Mouse (Mus musculus) neural tube, embryonic 10.5 days (tissue): ENCODE measurements at regions not wholly inside any gene's neighbourhood (a gene's known extent, or its start where the extent isn't known, plus 50 kb on each side); places are given as distances from the start of the nearest gene placed in this dataset.
A peak's percentile ranks its signal among the peaks of the same experiment; 100 is the strongest.

Experiments used
- DNase-seq: peaks from one replicate; pipeline ENCODE4 v3.0.0-alpha.2; 2017; ENCODE audit warnings: low spot score; ENCODE audit errors: extremely low spot score

DNA sequence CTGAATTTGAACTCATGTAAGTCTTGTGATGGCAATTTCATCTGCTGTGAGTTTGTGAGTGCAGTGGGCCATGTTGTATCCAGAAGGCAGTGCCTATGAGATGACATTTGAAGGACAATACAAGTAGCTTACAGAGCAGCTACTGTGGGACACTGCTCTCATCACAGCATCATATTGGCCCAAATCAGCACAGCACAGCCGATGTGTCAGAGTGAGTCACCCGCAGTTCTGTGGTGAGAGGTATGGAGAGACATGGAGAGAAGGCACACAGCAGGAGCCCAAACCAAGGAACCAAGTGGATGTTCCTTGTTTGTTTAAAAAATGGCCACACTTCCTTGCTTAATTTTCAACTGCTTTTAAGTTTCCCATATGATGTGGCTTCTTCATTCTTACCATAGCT, 617.3 kb downstream of the Tmem132b start:
- no peak for DNase-seq

DNA sequence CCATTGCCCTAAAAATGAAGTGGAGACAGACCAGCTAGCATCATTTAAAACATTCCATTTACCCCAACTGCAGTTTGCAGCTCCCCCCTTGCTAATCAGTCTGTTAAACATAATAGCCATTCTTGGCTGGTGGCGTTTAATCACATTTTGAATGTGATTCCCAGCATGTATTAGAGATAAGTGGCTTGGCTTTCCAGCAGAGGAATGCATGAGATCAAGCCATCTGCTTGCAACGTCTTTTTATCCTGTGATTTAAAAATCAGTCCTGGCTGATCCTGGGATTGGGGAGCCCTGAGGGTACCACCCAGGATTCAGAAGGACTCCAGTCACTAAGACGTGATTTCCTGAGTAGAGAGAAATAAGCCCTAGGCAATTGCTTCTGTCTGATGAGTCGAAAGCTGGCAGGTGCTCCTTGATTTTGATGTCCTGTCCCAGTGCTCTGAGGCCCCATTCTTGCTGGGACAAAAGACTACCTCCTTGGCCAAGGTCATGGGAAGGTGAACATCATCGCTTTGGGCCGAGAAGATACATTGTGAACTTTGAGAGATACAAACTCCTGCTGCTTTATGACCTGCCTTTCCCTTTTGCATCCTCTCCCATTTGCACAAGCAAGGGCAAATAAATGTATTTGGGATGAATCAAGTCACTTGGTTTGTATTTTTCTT, 623.8 kb downstream of the Tmem132b start:
- no peak for DNase-seq

DNA sequence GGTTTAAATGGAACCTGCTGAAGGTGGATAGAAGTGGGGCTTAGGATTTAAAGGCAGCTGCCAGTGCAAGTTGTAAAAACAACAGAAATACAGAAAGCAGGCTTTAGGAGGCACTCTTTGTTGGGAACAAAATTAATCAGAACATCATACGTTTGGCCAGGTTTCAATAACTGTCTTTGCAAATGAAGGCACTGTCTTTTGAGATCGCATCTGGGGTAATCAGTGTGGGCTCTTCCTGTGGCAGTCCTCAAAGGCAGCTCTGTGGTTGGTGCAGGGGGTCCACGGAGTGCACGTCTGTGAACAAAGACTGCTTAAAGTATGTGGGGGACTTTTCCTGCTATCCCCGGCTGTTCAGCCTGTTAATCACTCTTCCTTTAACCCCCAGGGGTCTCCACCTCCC, 654.5 kb downstream of the Tmem132b start:
- DNase-seq = no peak

DNA sequence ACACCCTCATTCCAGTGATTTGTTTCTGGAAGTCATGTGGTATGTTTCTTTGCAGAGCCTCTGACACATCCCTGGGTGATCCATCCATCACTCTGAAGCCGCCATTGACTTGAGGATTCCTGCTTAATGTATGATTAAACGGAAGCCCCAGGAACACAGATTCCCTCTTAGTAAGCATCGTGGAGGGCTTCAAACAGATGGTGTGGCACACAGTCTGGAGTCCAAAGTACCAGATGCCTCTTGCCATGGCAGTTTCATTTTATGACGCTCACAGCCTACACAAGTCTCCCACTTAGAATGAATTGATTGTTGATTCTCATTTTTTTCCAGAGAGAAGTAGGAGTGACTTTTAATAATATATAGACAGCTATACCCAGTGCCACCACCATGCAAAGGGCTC, 668.3 kb downstream of the Tmem132b start:
- DNase-seq = no peak

DNA sequence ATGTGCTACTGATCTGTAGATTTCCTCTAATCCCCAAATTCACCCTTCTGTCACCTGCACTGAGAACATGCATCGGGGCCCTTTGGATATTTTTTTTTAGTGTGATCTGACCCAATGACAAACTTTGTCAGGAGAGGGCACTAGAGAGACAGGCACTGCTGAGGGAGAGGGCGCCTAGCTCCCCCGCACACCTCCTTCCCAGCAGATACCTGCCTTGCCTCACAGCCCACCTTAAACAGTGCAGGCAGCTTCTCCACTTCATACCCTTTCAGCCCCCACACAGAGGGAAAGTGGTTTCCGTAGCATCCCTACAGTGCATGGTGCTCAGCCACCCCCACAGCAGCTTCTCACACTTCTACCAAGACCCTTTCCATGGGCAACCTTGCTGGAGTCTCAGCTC, 670.0 kb downstream of the Tmem132b start:
- peak; percentile 34 for DNase-seq

DNA sequence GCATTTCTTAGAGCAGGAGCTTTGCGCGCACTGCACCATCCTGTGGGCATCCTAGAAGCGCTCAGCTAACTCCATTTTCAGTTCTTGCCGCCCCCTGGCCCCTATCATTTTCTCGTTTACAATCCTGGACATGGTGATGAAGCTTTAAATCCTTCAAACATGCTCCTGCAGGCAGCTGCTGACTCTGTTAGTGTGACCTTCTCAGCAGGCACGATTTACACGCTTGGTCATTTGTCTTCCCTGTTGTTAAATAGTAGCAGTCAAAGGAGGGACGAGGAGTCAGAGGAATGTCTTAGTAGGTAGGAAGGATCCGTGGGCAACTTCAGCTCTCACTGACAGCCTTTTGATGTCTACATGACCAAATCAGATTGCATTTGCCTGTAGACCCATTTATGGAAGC, 670.4 kb downstream of the Tmem132b start:
- DNase-seq = peak; percentile 32

DNA sequence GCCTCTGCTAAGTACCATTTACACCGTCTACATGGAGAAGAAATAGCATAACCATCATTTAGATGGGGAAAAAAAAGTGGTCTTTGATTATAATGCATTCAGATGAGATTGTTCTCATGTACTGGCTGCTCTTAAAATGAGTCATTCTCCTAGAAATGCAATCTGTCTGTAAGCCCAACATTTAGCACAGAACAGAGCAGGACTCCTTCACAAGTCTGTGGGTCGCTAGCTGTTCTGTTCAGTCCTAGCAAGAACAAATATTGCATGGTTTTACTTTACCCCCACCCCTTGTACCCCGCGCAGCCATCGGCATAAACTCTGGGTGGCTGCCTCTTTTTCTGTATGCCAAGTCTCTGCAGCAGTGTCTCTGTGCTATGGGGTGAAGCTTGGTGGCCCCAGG, 685.4 kb downstream of the Tmem132b start:
- no peak for DNase-seq

DNA sequence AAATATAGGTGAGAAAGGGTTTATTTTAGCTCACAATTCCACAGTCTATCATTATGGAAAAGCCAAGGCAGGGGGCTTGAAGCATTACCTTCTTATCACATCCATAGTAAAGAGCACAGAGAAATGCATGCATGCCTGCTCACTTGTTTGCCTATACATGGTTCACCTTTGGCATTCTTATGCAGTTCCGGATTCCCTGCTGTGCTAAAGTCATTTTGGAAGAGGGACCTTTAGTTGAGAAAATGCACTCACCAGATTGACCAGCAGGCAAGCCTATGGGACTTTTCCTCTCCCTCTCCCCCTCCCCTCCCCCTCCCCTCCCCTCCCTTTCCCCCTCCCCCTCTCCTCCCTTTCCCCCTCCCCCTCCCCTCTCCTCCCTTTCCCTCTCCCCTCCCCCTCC, 686.2 kb downstream of the Tmem132b start:
- DNase-seq = no peak

DNA sequence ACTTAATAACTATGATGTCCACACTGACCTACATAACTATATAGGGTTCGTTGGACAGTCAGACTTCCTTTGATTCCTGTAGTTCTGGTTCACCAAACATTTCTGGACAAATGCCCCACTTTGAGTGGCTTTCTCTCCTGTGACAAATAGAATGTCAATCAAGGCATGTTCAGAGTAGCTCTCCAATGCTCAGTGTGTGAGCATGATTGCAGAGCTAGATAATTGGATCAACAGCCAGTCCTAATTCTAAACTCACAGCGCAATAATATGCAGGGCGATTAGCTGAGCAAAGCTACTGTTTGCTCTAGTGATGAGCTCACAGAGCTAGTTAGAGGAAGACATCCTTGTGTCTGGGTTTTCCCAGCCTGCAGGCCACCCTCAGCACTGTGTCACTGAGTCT, 692.1 kb downstream of the Tmem132b start:
- no peak for DNase-seq

DNA sequence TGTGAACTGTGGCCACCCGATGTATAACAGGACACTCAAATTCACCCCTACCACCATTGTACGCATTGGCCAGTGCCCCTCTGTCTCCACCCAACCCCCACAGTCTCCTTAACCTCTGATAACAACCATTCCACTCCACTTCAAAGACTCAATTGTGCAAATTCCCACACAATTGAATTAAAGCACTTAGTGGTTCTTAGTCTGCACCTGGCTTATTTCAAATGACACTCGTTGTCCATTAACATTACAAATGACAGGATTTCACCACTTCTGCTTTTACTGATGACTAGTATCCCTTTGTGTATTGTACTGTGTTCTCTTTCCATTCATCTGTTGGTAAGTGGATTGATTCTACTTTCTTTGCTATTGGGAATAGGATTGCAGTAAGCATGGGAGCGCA, 699.2 kb downstream of the Tmem132b start:
- no peak for DNase-seq

DNA sequence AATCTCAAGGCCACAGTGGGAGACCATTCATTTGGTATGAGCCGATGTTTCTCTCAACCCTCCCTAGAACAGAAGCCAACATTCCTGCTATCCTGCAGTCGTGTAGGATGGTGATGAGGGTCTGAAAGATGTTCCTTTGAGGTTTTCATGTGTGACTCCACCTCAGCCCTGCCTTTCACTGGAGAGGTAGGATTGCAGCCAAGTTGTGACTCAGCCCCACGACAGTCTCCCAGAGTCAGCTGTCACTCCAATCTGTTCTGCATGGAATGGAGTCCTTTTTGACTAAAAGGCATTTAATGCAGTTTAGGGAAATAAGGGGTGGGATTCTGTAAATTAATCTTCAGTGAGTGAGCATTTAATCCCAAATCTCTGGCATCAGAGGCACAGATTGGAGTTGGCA, 706.5 kb downstream of the Tmem132b start:
- DNase-seq = no peak

DNA sequence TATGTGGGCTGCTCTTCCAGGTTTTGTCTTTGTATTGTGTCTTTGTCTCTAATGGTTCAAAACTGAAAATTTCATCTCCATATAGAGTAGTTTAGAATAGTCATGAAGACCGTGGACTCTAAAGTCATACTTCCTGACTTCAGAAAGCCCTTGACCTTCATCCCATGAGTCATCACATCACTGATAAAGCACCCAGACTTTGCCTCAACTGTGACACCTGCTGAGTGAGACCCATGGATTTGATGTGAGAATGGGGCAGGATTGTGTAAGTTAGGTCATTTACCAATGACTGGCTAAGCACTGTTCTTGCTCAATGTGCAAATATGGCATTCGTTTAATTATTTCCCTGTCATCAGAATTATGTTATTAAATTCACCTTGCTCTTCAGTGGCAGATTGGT, 714.2 kb downstream of the Tmem132b start:
- DNase-seq = no peak

DNA sequence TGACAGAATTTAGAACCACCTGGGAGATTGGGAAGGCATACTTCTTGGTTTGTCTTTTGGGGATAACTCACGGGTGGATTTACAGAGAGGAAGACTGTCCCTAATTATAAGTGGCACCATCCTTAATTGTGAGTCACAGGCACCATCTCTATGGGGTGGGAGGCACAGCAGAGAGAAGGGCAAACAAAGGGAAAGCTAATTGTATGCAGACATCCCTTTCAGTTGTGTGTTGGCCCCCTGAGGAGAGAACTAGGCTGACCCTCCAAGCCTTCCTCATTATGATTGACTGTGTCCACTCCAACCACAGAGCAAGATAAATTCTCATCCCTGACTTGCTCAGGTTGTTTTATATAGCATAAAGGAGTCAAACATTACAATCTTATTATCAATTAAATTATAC, 718.8 kb downstream of the Tmem132b start:
- DNase-seq = no peak

DNA sequence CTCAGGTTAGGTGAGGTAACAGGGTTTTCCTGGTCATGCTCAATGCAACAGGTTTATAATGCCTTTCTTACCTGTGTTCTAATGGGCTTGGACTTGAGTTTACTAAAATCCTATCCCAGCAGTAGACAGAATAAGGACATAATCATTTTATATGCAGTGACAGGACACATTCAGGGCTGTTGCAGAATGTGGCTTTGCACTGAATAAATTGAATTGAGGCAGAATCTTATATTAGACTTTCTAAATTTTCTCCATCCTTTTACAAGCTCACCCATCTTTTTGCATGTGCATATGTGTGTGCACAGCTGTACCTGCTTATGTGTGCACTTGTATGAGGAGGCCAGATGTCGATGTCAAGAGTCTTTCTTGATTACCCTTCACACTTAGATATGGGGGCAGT, 723.1 kb downstream of the Tmem132b start:
- DNase-seq = no peak

DNA sequence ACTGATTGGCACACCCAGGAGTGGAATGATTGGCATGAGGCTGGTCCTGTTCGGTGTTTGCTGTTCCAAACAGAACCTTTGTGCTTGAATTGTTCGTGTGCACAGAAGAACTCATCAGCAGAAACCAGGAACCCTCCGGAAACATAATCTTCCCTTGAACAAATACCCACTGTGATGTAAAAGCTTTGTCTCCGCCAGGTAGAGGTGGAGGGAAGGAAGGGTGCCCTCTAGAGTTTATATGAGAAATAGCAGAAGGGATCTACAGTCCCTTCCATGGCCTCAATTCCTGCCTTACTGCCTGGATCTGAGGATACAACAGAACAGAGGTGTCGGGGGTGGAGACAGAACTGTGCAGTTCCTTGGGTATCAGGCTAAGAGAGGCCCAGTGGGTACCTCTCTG, 726.3 kb downstream of the Tmem132b start:
- DNase-seq = no peak

DNA sequence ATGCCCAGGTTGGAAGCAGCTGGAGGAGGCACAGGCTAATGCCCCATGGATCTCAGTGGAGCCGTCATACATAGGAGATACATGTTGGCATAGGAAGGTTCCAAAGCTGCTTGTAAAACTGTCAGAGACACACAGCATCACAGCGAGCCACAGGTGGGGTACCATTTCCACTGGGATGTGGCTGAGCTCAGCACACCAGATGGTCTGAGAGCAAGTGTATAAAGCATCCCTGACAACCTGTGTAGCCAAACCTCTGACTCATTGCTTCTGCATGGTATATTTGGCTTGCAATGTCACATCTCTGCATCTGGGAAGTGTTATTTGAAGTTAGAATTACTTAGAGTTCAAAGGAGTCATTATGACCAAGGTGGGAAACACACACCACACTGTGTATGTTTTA, 734.9 kb downstream of the Tmem132b start:
- no peak for DNase-seq

DNA sequence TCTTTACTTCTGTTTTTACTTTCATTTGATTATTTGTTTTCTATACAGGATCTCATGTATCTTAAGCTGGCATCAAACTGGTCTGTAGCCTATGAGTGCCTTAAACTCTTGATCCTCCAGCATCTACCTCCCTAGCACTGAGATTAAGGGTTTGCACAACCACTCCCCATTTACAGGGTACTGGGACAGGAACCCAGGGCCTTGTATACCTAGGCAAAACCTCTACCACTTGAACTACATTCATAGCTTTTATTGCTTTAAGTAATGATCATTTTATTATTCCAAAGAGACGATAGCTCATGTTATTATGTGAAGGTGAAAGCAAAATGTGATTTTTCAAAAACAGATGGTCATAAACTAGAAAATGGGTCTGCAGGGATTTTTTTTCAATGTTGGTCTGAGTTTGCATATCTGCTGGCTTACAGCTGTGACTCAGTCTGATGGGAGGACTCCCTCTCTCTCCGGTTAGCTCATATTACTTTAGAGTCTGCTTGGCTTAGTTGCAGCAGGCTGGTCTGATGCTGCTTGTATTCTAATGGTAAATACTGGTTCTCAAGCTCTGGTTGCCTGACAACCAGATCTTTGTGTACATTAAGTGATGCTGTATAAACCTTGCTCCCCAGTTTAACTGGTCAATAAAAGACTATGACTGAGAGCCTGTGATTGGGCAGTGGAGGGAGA, 735.5 kb downstream of the Tmem132b start:
- DNase-seq = no peak

DNA sequence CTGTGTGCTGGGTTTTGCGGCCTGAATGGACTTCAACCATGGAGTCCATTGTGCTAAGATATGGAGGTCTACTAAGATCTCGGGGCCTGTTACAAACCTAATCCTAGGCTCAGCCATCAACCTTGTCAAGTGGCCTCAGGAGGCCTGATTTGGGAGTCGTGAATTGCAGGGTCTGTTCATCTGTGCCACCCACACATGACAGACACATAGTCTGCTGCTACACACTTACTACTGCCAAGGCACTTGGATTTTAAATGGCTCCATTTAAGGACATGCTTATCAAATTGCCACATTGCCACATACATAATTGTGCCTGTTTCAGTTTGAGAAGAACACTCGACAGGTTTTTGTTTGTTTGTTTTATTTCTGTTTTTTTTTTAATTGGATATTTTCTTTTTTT, 737.0 kb downstream of the Tmem132b start:
- no peak for DNase-seq

DNA sequence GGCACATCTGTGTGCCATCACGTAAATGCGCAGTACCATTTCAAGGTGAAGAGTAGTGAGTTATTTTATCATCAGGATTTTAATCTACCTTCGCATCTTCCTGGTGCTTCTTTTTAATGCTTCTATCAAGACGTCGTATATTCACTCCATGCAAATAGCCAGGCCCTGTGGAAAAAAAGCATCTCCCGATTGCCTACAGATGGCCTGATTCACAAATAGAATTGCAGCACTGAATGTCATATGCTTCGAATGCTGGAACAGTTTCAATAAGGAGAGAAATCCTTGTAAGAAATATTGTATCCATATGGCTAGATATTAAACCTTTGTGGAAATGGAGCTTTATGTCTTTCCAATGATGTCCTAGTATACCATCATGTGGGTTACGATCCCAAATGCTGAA, 742.7 kb downstream of the Tmem132b start:
- no peak for DNase-seq

DNA sequence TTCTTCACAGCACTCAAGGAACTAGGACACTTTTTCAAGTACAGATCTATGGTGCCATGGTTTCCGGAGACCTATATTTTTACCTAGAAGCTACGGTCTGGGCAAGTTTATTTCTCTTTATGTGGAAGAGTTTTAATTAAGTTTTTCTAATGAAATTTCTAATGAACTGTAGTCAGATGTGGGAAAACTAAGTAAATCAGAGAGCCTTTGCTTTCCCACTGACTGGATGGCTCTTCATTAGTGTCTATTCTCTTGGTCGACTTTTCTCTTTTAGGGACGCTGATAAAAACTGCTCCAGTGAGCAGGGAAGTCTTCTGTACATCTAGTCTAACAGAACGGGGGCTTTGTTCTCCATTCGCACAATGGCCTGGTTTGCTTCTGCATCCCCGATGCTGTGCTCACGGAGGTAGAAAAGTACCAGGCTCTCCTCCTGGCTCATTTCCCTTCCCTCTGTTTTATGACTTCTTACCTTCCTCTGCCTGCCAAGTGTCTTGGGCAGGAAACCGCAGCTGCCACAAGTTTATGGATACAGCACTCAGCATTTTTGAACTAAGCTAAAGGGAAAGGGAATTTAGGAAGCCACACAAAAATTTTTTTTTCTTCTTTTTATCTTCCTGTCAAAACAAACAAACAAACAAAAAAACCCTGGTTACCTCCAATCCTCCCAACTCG, 749.6 kb downstream of the Tmem132b start:
- no peak for DNase-seq

DNA sequence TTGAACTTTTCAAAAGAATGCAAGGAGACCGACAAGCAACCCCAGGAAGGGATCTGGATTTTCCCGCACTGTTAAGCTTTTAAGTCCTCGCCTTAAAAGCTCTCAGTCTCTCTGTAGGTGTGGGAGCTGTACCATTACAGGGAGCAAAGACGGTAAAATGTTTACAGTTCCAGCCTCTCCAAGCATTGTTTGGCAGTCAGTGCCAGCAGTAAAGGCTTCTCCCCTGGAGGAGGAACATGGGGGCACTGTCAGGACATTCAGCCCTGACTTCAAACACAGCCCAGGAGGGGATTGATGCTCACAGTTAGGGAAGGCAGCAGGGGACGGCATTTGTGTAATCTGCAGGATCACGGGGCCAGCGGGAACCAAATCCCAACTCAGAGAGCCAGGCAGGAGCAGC, 750.2 kb downstream of the Tmem132b start:
- DNase-seq = peak; percentile 14

DNA sequence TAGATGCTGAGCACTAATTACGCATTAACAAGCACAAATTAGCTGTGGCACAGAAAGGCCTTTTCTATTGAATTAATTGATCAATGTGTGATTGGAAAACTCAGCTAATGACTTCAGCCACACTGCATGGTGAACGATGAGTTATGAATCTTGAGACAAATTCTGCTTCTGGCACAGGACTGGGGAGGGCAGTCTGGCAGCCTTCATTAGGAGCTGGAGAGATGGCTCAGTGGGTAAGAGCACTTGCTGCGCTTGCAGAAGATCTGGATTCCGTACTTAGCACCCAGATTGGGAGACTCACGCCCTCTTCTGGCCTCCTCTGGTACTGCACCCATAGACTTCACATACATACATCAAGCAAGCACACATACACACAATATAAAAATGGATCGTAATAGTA, 793.3 kb downstream of the Tmem132b start:
- no peak for DNase-seq

DNA sequence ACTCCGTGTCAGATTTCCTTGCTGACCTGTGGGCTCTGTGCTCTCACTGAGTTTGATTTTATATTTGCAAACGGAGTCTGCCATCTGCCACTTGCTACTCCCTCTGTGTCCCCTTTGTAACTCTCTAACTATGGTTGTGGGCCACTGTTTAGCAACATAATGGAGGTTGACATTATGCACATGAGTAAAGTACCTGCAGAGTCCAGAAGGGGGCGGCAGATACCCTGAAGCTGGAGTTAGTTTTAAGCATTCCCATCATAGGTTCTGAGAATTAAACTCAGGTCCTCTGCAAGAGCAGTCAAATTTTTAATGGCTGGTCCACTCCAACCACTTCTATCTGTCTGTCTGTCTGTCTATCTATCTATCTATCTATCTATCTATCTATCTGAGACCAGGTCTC, 796.7 kb downstream of the Tmem132b start:
- no peak for DNase-seq
